Mouse (Mus musculus) small intestine, adult 2 months (tissue): ENCODE measurements around the gene Ppp2r2c. TPM values are rescaled to one million over a fixed set of nuclear protein-coding genes. Genes with fewer than 3 reads are reported as not detected.

Experiments used
- H3K27ac ChIP-seq: fragments of 200-500 bp; 2 replicates; pipeline ENCODE4 v1.5.1; 2012; ENCODE audit warnings: low read depth, low read length, control low read depth, inconsistent platforms; ENCODE audit not compliant: insufficient read depth
- H3K27me3 ChIP-seq: fragments of 200-500 bp; 2 replicates; pipeline ENCODE4 v1.6.1; 2012; ENCODE audit warnings: mild to moderate bottlenecking, moderate library complexity, low read length, inconsistent platforms; ENCODE audit not compliant: control insufficient read depth, insufficient read depth
- H3K36me3 ChIP-seq: fragments of 200-500 bp; 2 replicates; pipeline ENCODE4 v1.6.1; 2012; ENCODE audit warnings: mild to moderate bottlenecking, low read length, control low read depth, inconsistent platforms; ENCODE audit not compliant: control insufficient read depth, insufficient read depth
- H3K4me1 ChIP-seq: fragments of 200-500 bp; 2 replicates; pipeline ENCODE4 v1.6.1; 2012; ENCODE audit warnings: low read length, inconsistent platforms, mixed read lengths; ENCODE audit not compliant: control insufficient read depth, insufficient read depth, insufficient read length
- H3K4me3 ChIP-seq: fragments of 200-500 bp; 2 replicates; pipeline ENCODE4 v1.5.1; 2012; ENCODE audit warnings: low read depth, mild to moderate bottlenecking, control low read depth, inconsistent platforms, low read length, moderate library complexity
- CTCF ChIP-seq: fragments of 200-500 bp; IDR thresholded peaks from 2 replicates; pipeline ENCODE4 v1.5.1; 2012; ENCODE audit warnings: low read depth, mild to moderate bottlenecking, control low read depth, inconsistent platforms, low read length, moderate library complexity, mixed read lengths; ENCODE audit not compliant: insufficient replicate concordance, insufficient read length; ENCODE audit errors: extremely low read depth
- POLR2A ChIP-seq: fragments of 200-500 bp; IDR thresholded peaks from 2 replicates; pipeline ENCODE4 v1.6.1; 2012; ENCODE audit warnings: low read depth, mild to moderate bottlenecking, control low read depth, inconsistent platforms, low read length, moderate library complexity
- WGBS: fragments of 180-500 bp; shearing (Covaris S2); methylation state at CpG from one replicate; pipeline ENCODE4 v1.1.7; 2018; 5-methylcytosine and 5-hydroxymethylcytosine counted together
- polyA plus RNA-seq: library from polyadenylated mRNA; depleted of rRNA; stranded (reverse); fragments of >200 nt; gene quantifications from 2 replicates; pipeline ENCODE4 v1.2.3, GENCODE M21; 2012; rRNA removed

The Ppp2r2c gene
- 0.62 and 0.89 TPM in 2 replicates for polyA plus RNA-seq

- H3K27me3 ChIP-seq: peaks cover 34% of the 10 kb centered on the region
- H3K4me1 ChIP-seq: no peaks in the 10 kb centered on the region
- no peak within 1 kb of the TSS for H3K27ac ChIP-seq
- H3K4me3 ChIP-seq: peak within 1 kb of the TSS; percentile 18
- H3K36me3 ChIP-seq: no peaks in the 10 kb centered on the region
- TF ChIP-seq POLR2A (no peak), CTCF (no peak)
- WGBS: 2% methylated on average over 105 of the region's 108 CpGs
These were observed at the start of gene Ppp2r2c for GRCm38 (mm10) chr5:36868266-36869090. Gene Ppp2r2c, plus strand, starts transcription at chr5:36868513.

GRCm38 (mm10) chr5:36819742-36820141 lies 48.6 kb upstream of the Ppp2r2c start:
- Histone ChIP-seq H3K4me3 (no peak overlapping the region), H3K27me3 (no peaks in the 10 kb centered on the region), H3K36me3 (peaks cover 69% of the 10 kb centered on the region), H3K27ac (no peak overlapping the region), H3K4me1 (no peaks in the 10 kb centered on the region)
- WGBS: 91% methylated on average over 5 of the region's 5 CpGs
- TF ChIP-seq CTCF: no peak
- TF ChIP-seq POLR2A: no peak

GRCm38 (mm10) chr5:36820142-36820541 lies 48.2 kb upstream of the Ppp2r2c start:
- Histone ChIP-seq H3K4me1 (no peaks in the 10 kb centered on the region), H3K36me3 (peaks cover 69% of the 10 kb centered on the region), H3K4me3 (no peak overlapping the region), H3K27ac (no peak overlapping the region), H3K27me3 (no peaks in the 10 kb centered on the region)
- TF ChIP-seq POLR2A: no peak
- peak; percentile 66; the same call in 1 of the 2 replicates for TF ChIP-seq CTCF
- 50% methylated on average over 6 of the region's 6 CpGs for WGBS

GRCm38 (mm10) chr5:36822907-36823306 lies 45.4 kb upstream of the Ppp2r2c start:
- 96% methylated on average over 4 of the region's 4 CpGs for WGBS
- peaks cover 58% of the 10 kb centered on the region for H3K36me3 ChIP-seq

GRCm38 (mm10) chr5:36829098-36829497 lies 39.2 kb upstream of the Ppp2r2c start:
- WGBS: 51% methylated on average over 4 of the region's 4 CpGs
- Histone ChIP-seq H3K36me3 (peaks cover 18% of the 10 kb centered on the region), H3K27ac (no peak overlapping the region), H3K4me1 (peaks cover 8% of the 10 kb centered on the region), H3K4me3 (no peak overlapping the region), H3K27me3 (no peaks in the 10 kb centered on the region)
- no peak for TF ChIP-seq POLR2A
- TF ChIP-seq CTCF: no peak

More at GRCm38 (mm10) chr5:36822907-36823306, 45.4 kb upstream of the Ppp2r2c start:
- Histone ChIP-seq H3K4me1 (no peaks in the 10 kb centered on the region), H3K27me3 (no peaks in the 10 kb centered on the region), H3K27ac (no peak overlapping the region), H3K4me3 (no peak overlapping the region)
- TF ChIP-seq POLR2A (no peak), CTCF (no peak)

GRCm38 (mm10) chr5:36829913-36830879 lies 38.1 kb upstream of the Ppp2r2c start, which contains the start of gene Man2b2:
Gene Man2b2, minus strand, starts transcription at chr5:36830653.
- 0 out of 2 replicates have a peak within 1 kb of the TSS, but pooled peaks have one; percentile 41 for H3K27ac ChIP-seq
- H3K4me1 ChIP-seq: peaks cover 8% of the 10 kb centered on the region
- TF ChIP-seq CTCF: peak; percentile 99
- TF ChIP-seq POLR2A: no peak
- H3K36me3 ChIP-seq: peaks cover 14% of the 10 kb centered on the region
- peak within 1 kb of the TSS; percentile 93 for H3K4me3 ChIP-seq
- no peaks in the 10 kb centered on the region for H3K27me3 ChIP-seq
- 2% methylated on average over 46 of the region's 46 CpGs for WGBS
